Mouse (Mus musculus) c-Kit-negative CD71-positive TER-119-positive erythroid progenitor cells, embryonic 14.5 days (primary cell): Measurements from ENCODE around the gene Slc3a2.
"Not testable (repeated sequence)": the region's sequence is repeated elsewhere in the genome, so short reads cannot be mapped to it uniquely, and the experiment has no call there.

Experiments
- DNase-seq: peaks from one replicate; pipeline ENCODE4 v3.0.0-alpha.2; 2013; ENCODE audit warnings: low read depth, low spot score

Slc3a2 gene

DNA sequence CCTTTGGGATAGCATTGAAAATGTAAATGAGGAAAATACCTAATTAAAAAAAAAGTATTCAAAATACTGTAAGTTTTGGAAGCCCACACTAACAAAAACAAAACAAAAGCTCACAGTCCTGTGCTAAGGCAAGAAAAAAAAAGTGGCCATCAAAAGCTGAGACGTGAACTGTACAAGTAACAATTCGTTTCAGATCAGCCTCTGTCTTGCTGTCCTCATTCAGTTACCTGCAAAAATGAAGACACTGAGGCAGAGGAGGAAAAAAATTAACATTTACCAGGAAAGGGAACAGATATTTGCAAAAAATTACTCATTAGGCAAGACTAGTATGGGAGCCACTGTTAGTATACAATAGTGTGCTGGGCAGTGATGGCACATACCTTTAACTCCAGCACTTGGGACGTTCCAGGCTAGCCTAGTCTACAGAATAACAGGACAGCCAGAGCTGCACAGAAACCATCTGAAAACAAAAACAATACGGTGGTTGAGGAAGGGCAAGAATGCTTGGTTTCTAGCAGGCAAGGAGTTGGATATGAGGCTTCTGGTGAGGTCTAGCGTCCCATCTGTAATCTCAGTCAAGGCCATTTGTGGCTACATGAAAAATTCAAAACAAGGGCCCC, 4.4 kb upstream of the Slc3a2 start:
- DNase-seq, result no peak

DNA sequence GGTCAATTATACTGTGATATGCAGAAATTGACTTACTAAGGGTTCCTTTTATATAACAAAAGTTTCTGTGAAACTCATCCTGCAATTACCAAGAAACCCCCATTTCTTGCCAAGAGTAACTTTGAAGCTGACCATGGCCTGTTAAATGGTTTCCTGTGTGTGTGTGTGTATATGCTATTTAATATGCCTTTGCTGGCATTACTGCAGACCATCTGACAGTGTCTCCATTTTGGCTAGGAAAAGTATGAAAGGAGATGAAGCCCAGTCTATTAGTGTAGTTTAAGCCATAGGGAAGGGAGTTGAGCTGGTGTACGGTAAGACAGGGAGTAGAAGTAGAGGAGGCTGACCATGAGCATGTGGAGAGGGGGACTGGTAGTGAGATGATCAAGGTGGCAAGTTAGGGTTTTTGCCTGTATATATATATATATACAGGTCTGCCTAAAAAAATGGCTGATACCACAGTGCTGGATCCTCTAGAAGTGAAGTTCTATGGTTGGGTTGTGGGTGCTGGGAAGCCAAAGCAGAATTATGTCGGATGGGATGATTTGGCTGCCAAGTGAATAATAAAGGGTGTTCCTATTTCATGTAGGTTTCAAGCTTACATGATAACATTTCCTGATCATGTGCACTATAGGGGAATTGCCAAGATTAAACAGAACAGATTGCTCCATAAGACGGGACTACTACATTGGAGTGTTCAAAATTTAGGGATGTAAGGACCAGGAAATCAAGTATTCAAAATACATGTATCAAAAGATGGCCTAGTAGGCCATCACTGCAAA, 3.6 kb upstream of the Slc3a2 start:
- DNase-seq, result no peak

DNA sequence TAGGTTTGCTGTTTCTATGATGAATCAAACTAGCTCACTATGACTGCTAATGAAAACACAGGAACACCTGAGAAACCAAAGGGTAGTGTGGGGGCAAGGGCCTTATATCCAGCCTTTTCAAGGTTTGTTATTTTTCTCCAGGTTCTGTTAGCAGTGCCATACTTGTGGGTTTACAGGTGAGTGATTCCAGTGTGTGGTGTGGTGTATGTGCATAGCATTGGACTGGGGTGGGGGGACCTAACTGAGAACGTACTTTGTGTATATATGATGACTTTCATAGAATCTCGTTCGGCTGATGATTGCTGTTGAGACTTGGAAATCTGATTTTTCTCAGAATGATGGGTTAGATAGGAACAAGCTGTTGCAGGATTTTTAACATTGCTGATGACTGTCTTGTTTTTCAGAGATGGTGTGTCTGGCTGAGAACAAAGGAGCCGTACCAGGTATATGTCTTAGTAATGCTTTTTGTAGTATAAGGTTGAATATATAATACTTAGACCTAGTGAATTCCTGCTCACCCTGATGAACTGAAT, 2.0 kb upstream of the Slc3a2 start:
- DNase-seq, result no peak

DNA sequence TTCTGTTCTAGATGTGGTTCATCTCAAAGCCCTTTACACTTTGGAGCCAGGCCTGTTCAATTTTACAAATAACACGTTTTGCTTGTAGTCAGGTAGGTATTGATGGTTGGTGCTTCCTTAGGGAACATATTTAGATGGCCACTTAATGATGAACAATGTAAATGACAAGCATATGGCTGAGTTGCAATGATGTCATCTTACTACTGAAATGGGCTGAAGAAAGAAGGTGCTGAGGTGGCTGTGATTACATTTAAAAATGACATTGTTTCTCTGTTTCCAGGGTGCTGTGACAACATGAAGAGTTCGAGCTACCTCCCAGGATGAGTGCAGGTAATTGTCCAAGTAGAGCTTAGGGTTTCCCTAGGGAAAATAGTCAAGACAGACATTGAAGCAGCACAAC, 1.2 kb upstream of the Slc3a2 start:
- no peak for DNase-seq

DNA sequence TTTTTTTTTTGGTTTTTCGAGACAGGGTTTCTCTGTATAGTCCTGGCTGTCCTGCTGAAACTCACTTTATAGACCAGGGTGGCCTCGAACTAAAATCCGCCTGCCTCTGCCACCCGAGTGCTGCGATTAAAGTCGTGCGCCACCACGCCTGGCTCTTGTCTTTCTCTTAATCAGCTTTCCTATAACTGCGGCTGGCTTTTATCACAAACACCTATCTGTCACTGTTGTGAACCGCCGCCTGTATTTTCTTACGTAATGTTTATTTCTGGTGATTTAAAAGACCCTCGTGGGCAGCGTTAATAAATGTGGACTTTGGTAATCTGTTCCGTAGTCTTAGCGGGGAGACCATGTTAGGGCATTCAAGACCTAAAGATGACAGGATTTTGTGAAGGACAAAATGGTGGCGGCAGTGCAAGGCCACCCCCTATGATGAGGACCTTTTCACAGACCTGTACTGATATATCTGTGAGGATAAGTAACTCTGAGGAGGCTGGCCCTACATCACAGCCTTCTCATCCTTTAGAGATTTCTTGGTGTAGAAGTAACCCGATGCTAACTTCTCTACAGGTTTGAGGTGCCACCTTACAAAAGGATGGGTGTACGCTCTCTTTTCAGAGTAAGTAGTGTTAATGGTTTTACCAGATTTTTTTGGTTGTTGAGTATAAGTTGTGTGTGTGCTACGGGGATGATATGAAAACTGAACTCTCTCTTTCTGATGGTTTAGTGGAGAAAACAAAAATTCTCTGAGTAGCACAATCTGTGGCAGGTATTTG, 591 bp upstream of the Slc3a2 start:
- DNase-seq, result no peak

DNA sequence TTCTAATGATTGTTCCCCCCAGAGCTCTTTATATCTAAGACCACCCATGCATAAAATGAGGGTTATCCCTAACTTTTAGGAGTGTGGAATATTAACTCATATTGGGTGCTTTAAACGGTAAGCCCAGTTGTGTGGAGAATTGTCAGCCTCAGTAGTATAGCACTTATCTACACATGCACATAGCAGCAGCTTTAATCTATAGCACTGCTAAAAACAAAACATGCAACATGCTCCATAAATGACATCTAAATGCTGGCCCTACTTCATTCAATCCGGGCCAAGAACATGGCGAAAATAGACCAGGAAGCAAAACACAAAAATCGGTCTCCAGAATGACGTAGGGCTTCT, 636 bp downstream of the Slc3a2 start:
- no peak for DNase-seq

DNA sequence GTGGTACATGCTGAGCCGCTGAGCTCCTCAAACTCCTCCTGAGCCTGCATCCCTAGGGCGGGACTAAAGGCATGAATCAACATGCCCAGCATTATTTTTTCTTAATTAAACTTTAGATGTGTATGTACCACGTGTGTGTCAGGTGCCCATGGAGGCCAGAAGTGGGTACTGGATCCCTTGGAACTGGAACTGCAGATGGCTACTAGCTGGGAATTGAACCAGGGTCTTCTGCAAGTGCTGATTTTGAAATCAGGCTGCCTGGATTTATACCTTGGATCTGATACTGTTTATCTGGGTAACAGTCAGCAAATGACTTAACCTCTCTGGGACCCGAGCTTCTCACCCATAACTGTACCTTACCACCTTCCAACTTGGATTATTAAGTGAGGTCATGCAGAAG, 1.1 kb downstream of the Slc3a2 start:
- no peak for DNase-seq

DNA sequence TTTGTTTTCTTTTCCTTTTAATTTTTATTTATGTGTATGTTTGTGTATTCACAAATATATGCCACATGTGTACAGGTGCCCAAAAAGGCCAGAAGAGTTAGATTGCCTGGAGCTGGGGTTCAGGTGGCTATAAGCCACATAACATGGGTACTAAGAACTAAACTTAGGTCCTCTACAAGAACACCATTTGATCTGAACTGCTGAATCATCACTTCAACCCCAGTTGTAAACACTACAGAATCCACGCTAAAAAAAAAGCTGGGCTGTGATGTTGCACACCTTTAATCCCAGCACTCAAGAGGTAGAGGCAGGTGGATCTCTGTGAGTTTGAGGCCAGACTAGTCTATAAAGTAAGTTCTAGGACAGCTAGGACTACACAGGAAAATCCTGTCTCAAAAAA, 1.8 kb downstream of the Slc3a2 start:
- no peak for DNase-seq

DNA sequence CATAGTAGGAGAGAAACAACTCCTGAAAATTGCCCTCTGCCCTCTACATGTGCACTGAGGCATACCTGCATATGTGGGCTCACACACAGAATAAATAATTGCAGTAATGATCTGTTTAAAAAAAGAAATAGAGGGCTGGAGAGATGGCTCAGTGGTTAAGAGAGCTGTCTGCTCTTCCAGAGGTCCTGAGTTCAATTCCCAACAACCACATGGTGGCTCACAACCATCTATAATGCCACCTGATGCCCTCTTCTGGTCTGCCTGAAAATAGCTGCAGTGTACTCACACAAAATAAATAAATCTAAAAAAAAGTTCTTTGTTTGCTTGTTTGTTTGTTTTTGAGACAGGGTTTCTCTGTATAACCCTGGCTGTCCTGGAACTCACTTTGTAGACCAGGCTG, 4.1 kb downstream of the Slc3a2 start:
- DNase-seq, result not testable (repeated sequence)

DNA sequence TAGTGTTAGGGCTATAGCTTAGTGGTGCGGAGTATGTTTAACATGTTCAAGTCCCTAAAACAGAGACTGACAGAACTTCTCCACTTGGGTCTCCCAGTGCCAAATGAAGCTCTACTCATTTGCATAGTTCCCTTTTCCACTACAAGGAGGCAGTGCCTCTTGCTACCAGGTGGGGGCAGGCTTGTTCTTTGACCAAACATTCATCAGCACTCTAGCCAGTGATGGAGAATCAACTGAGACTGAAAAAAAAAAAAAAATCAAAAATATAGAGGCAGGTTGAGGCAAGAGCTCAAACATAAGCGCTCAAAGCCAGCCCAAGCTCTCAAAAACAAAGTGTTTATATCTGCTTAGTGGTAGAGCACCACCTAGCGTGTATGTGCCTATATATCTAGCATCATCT, 4.8 kb downstream of the Slc3a2 start:
- DNase-seq, result peak; percentile 76

DNA sequence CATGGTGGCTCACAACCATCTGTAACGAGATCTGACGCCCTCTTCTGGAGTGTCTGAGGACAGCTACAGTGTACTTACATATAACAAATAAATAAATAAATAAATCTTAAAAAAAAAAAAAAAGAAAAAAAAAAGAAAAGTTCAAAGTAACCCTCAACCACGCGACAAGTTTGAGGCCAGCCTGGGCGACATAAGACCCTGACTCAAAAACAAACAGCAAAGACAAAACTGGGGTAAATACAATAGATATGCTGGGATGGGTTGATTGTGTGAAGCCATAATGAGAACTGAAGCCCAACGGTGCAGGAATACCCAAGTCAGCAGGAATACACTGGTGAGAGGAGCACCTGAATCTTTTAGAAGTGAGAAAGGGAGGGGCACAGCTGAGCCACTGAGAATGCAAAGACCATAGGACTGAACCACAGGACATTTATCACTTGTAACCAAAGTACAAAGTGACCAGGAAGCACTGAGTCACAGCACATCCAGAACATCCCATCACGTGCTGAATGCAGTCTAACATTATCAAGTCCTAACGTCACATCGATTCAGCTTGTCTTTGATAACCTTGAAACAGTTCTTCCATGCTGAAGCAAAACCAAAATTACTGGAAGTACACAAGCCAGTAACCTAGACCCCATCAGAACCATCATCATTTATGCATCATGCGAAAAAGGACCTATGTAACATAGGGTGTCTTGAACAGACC, 6.2 kb downstream of the Slc3a2 start:
- DNase-seq, result no peak

DNA sequence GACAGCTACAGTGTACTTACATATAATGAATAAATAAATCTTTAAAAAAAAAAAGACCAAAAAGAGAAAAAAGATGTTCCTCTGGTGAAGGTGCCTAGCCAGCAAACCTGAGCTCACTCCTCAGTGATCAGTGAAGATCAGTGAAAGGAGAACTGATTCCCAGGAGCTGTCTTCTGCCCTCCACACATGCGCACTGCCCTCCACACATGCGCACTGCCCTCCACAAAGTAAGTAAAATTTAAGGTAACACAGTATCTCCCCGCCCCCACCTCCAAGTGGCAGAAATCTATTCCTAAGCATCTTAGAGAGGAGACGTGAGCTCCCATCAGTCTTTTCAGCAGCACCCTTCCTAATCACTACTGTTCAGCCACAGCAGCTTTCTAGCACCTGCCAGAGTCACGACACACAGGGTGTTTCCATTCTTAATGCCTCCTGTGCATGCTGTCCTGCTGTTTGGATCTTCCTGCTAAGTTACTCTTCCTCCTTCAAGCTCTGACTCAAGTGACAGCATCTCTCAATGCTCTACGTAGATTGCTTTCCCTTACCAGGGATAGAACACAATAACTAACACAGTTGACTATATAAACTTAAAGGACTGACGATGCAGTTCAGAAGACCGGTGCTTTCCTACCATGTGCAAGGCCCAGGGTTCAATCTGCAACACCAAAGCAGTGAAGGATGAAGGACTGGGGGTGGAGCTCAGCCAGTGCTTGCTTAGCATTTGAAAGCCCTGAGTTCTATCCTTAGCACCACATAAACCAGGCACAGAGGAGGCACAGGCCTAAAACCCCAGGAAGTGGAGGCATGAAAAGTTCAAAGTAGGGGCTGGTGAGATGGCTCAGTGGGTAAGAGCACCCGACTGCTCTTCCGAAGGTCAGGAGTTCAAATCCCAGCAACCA, 7.1 kb downstream of the Slc3a2 start:
- DNase-seq, result no peak

DNA sequence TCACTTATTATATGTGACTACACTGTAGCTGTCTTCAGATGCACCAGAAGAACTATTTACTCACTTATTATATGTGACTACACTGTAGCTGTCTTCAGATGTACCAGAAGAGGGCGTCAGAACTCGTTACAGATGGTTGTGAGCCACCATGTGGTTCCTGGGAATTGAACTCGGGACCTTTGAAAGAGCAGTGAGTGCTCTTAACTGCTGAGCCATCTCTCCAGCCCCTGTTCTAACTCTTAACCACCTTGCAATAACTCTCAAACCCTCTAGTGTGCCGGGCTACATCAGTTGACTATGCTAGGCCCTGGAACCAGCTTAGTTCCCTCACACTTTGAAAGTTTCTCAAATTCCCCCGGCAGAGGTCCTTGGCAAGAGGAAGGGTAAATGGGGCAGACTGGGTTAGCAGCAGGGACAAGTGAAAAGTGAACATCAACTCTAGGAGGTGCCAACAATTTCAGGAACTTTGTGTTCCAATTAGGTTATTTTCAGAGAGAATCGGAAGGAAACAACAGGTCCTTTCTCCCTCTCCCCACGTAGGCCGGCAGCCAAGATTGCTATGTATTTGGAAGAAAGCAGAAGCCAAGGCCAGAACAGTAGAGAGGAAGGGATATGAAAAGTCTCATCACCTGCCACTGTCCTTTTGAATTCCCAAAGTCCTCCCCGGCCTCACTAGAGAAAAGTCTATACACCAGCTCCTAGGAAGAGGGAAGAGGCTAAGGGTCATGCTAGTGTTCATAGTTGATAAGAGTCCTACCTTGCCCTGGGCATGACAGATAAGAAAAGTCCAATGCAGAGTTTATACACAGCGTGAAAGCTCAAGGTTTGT, 8.3 kb downstream of the Slc3a2 start:
- peak; percentile 93 for DNase-seq

DNA sequence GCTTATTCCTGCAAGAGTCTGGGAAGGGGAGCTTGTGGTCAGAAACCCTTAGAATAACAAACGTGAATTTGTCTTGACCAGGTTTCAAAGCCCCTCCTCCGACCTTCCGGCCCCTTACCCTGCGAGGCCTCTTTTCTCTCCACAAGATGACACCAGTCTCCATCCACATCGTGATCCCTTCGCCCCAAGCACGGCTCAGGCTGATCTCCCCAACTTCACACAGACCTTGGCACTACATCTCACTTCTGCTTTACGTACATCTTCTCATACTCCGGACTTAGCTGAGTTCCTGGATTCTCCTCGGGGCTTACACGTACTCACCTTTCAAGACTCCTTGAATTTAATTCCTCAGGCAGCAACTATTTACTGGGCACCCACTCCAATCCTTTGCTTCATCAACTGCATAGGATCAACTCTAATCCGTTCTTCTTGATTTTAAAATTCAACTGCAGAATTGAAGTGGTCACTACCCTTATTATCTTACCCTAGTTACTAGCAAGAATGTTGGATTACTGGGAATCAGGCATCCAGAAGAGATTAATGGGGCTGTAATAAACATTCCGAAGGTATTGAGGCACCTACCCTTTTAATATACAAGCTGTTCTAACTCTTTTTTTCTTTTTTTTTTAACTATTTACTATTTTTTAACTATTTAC, 9.0 kb downstream of the Slc3a2 start:
- DNase-seq, result no peak

DNA sequence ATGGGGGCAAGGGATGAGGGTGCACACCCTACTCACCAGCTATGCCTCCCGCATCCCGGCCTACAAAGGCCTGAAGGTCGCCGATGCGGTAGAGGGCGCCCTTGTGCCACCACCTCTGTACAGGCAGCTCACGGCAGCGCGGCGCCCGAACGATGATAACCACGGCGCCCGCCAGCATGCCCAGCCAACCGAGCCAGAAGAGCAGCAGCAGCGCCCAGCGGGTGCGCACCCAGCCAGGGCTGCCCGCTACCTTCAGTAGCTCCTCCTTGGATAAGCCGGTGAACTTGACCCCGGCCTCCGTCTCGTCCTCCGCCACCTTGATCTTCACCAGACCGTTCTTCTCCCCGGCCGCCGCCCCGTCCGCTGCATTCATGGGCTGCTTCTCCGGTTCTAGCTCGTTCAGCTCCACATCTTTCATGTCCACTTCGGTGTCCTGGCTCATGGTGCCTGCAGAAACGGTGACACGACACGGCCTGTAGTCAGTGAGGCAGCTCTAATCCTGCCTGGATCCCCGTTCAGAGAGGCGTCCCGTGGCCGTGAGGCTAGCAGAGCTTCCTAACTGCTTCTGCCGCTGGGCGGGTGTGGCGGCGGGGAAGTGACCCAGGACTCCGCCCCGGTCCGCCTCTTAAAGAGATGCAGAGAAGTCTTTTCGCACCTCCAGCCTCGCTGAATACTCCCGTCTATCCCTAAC, 9.7 kb downstream of the Slc3a2 start:
- peak; percentile 84 for DNase-seq

DNA sequence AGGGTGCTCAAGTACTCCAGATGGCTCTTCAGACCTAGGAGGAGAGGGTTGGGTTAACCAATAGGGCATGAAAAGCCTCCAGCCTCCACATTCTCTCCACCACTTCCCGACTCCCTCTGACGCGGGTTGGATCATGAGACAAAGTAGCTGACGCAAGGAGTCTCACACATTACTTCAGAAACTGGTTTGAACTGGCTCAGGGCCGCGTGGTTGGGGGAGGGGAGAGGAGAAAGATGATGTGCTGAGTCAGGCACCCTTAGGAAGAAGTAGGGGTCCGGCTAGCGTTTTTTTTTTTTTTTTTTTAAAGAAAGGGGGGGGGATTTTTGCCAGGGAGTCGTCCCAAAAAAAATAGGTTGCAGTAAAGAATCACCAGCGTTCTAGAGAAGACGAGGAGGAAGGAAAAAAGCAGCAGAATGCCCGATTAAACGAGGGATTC, 10.3 kb downstream of the Slc3a2 start:
- DNase-seq, result peak; percentile 74

DNA sequence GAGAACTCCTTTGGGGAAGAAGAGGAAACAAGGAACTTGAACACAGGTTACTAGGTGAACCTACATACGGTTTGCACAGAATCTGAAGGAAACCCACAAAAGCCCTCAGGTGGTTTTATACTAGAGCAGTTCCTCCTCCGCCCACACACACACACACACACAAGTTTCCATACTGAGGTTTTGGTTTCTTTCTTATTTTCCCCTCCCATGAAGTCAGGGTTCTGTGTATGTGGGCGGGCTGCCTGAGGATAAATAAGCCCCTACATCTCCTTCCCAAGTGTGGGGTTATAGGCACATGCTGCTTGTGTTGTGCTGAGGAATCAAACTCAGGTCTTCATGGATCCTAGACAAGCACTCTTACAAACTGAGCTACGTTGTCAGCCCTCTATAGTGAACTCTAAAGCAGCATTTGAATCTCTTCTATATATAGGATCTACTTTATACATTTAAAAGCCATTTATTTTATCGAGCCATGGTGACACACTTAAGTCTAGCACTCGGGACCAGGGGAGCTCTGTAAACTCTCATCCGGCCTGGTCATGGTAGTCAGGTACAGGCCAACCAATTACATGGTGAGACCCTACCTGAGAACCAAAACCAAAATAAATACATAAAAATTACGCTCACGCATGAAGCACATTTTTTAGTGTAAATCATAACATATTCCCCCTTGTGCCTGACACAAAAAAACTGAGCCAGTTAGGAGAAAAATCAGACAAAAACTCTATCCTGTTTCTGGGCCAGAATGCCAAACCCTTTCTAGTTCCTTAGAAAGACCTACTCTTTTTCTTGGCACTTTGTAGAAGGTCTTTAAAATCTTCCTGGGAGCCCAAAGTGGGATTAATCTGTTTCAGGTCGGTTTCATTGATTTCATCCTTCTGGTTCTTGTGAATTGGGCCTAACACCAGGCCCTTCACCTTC, 11.0 kb downstream of the Slc3a2 start:
- DNase-seq, result no peak

DNA sequence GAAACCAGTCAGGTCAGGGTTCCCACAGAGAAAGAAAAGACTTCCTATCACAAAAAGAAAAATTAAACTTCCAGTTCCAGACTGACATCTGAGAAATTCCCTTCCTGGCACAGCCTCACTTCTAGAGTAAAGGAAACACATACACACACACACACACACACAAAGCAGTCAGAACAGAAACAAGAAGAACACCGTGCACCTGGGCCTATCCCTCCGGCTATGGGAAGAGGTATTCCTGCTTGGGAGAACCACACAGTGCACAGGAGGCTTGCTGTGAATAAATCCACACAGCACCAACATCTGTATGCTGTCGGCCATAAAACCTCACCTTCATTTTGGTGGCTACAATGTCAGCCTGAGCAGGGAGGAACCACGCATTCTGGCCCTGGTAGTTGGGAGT, 11.7 kb downstream of the Slc3a2 start:
- DNase-seq, result no peak
